Mouse (Mus musculus) liver, postnatal 0 days (tissue): ENCODE measurements around the gene Ip6k1. TPM values are rescaled to one million over a fixed set of nuclear protein-coding genes. Genes with fewer than 3 reads are reported as not detected.
A peak's percentile ranks its signal among the peaks of the same experiment; 100 is the strongest.

Experiments used
- ATAC-seq: fragments of 200-750 bp; cut with Nextera tagmentation; 2 replicates; pipeline ENCODE4 v1.8.0; 2017; ENCODE audit warnings: mild to moderate bottlenecking, moderate library complexity
- DNase-seq: peaks from one replicate; pipeline ENCODE4 v3.0.0-alpha.2; 2016
- H3K27ac ChIP-seq: fragments of 300-500 bp; sonication (generic); 2 replicates; pipeline ENCODE4 v1.5.1; 2014; ENCODE audit warnings: antibody characterized with exemption, moderate library complexity, mild to moderate bottlenecking, low read depth
- H3K27me3 ChIP-seq: fragments of 300-500 bp; sonication (generic); 2 replicates; pipeline ENCODE4 v1.6.1; 2014; ENCODE audit warnings: low read length, control low read depth, mixed read lengths; ENCODE audit not compliant: insufficient read depth
- H3K36me3 ChIP-seq: fragments of 300-500 bp; sonication (generic); replicated peaks from 2 replicates; pipeline ENCODE4 v1.6.1; 2014; ENCODE audit warnings: mild to moderate bottlenecking, control low read depth, low read length, moderate library complexity, mixed read lengths; ENCODE audit not compliant: insufficient read depth
- H3K4me1 ChIP-seq: fragments of 300-500 bp; sonication (generic); 2 replicates; pipeline ENCODE4 v1.6.1; 2014; ENCODE audit warnings: antibody characterized with exemption, mild to moderate bottlenecking, control low read depth; ENCODE audit not compliant: insufficient read depth
- H3K4me2 ChIP-seq: fragments of 300-500 bp; sonication (generic); 2 replicates; pipeline ENCODE4 v1.6.1; 2014; ENCODE audit warnings: low read depth, mild to moderate bottlenecking, low read length, moderate library complexity, mixed read lengths
- H3K4me3 ChIP-seq: fragments of 300-500 bp; sonication (generic); 2 replicates; pipeline ENCODE4 v1.5.1; 2014; ENCODE audit warnings: low read depth, low read length
- H3K9ac ChIP-seq: fragments of 300-500 bp; sonication (generic); replicated peaks from 2 replicates; pipeline ENCODE4 v1.6.1; 2014; ENCODE audit warnings: mild to moderate bottlenecking, moderate library complexity
- H3K9me3 ChIP-seq: fragments of 300-500 bp; sonication (generic); 2 replicates; pipeline ENCODE4 v1.6.1; 2016; ENCODE audit warnings: mild to moderate bottlenecking, control low read depth, low read length, mixed read lengths
- CTCF ChIP-seq: sonication (generic); IDR thresholded peaks from 2 replicates; pipeline ENCODE4 v1.5.1; 2016; ENCODE audit warnings: antibody characterized with exemption, low read depth
- EP300 ChIP-seq: IDR thresholded peaks from 2 replicates; pipeline ENCODE4 v1.6.1; 2016; ENCODE audit warnings: antibody characterized with exemption, low read depth, mild to moderate bottlenecking
- WGBS: fragments of 180-500 bp; shearing (Covaris S2); extraction: QIAGEN DNeasy Blood & Tissue Kit; methylation state at CpG from one replicate; pipeline ENCODE4 v1.1.7; 2014; ENCODE audit not compliant: insufficient replicate concordance; 5-methylcytosine and 5-hydroxymethylcytosine counted together
- polyA plus RNA-seq: library from polyadenylated mRNA; unstranded; fragments of >200 nt; fragmentation: Nextera tagmentation; extraction: Ambion mirVana; gene quantifications from 2 replicates; pipeline ENCODE4 v1.2.1, GENCODE M21; 2015

Ip6k1 gene
- polyA plus RNA-seq, 1 experiment from 2014 or later, result 19.8 TPM

GRCm38 (mm10) chr9:107995513-107995912 is 6.8 kb upstream of the Ip6k1 start:
- Histone ChIP-seq H3K36me3 (no peaks in the 10 kb centered on the region), H3K27ac (no peak overlapping the region), H3K9ac (no peak overlapping the region), H3K4me2 (no peak overlapping the region), H3K27me3 (no peaks in the 10 kb centered on the region), H3K9me3 (no peaks in the 10 kb centered on the region), H3K4me3 (no peak overlapping the region), H3K4me1 (no peaks in the 10 kb centered on the region)
- 89% methylated on average over 21 of the region's 21 CpGs for WGBS
- TF ChIP-seq CTCF (no peak), EP300 (no peak)
- ATAC-seq, result no peak
- no peak for DNase-seq

DNA sequence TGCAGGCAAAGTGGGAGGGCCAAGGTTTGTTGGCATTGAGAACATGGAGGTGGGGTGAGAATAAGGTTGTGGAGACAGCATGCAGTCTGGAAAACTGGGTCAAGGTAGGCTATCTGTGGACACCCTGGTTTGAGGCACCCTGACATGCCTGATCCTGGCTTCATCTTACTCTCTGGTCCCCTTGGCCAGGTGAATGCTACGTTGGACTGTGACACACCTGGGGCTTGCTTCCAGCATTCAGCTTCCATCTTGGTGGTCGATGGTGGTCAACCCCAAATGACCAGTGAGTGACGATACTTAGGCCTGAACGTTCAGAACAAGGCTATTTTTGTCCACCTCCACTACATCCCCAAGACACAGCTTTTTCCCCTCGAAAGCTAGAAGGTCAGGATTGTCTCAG is 6.3 kb upstream of the Ip6k1 start, which contains the start of gene Gm20662:
TSS of gene Gm20662 (plus strand) at position 301 of the 400 bp plus-strand sequence.
- 81% methylated on average over 5 of the region's 5 CpGs for WGBS
- H3K27me3 ChIP-seq, result no peaks in the 10 kb centered on the region
- DNase-seq, result no peak
- no peaks in the 10 kb centered on the region for H3K4me1 ChIP-seq
- H3K27ac ChIP-seq, result no peak within 1 kb of the TSS
- TF ChIP-seq CTCF (no peak), EP300 (no peak)
- no peak within 1 kb of the TSS for H3K9ac ChIP-seq
- H3K9me3 ChIP-seq, result no peaks in the 10 kb centered on the region
- H3K4me3 ChIP-seq, result no peak within 1 kb of the TSS
- H3K4me2 ChIP-seq, result no peak within 1 kb of the TSS
- no peaks in the 10 kb centered on the region for H3K36me3 ChIP-seq
- no peak for ATAC-seq

- DNase-seq, result no peak
- Histone ChIP-seq H3K4me1 (peaks cover 26% of the 10 kb centered on the region), H3K27ac (peak overlapping the region; percentile 98), H3K4me3 (peak overlapping the region; percentile 94), H3K36me3 (0 out of 2 replicates have a peak, but pooled peaks cover 3% of the 10 kb centered on the region), H3K4me2 (peak overlapping the region; percentile 88), H3K27me3 (no peaks in the 10 kb centered on the region), H3K9ac (peak overlapping the region; percentile 99), H3K9me3 (no peaks in the 10 kb centered on the region)
- TF ChIP-seq CTCF (no peak), EP300 (no peak)
- under 1% methylated on average over 49 of the region's 50 CpGs for WGBS
- ATAC-seq, result peak; percentile 49
These were observed 653 bp downstream of the Ip6k1 start for GRCm38 (mm10) chr9:108002778-108003530.

GRCm38 (mm10) chr9:108003531-108003890 is 1.2 kb downstream of the Ip6k1 start:
- H3K36me3 ChIP-seq, result 0 out of 2 replicates have a peak, but pooled peaks cover 7% of the 10 kb centered on the region
- DNase-seq, result peak; percentile 37
- H3K27ac ChIP-seq, result peak overlapping the region; percentile 98
- peak overlapping the region; percentile 88 for H3K4me2 ChIP-seq
- peak overlapping the region; percentile 99 for H3K9ac ChIP-seq
- ATAC-seq, result no peak
- peaks cover 29% of the 10 kb centered on the region for H3K4me1 ChIP-seq
- H3K9me3 ChIP-seq, result no peaks in the 10 kb centered on the region
- 26% methylated on average over 8 of the region's 8 CpGs for WGBS
- H3K4me3 ChIP-seq, result peak overlapping the region; percentile 94
- no peaks in the 10 kb centered on the region for H3K27me3 ChIP-seq
- TF ChIP-seq CTCF (no peak), EP300 (no peak)

DNA sequence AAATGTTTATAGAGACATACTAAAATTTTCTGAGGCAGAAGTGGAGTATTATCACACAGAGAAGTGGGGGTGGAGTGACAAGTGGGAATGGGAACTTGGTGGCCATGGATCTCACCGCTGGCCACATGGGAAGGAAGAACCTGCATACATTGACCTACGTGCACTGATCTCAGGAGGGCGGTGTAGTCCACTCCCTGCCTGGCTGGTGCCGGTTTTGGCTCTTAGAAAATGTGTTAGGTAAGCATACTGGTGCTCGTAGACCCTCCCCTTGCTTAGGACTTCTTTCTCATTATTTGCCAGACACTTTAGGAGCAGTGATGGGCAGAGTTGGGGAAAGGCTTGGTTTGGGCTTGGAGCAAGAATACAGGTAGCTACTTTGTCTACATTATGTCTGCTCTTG is 5.7 kb downstream of the Ip6k1 start:
- Histone ChIP-seq H3K36me3 (peaks cover 17% of the 10 kb centered on the region), H3K9ac (no peak overlapping the region), H3K9me3 (no peaks in the 10 kb centered on the region), H3K4me3 (no peak overlapping the region), H3K27me3 (no peaks in the 10 kb centered on the region), H3K4me2 (no peak overlapping the region), H3K4me1 (peaks cover 25% of the 10 kb centered on the region), H3K27ac (0 out of 2 replicates have a peak overlapping the region, but pooled peaks have one; percentile 22)
- 71% methylated on average over 5 of the region's 5 CpGs for WGBS
- ATAC-seq (no peak), DNase-seq (no peak)
- TF ChIP-seq CTCF, result no peak
- no peak for TF ChIP-seq EP300

DNA sequence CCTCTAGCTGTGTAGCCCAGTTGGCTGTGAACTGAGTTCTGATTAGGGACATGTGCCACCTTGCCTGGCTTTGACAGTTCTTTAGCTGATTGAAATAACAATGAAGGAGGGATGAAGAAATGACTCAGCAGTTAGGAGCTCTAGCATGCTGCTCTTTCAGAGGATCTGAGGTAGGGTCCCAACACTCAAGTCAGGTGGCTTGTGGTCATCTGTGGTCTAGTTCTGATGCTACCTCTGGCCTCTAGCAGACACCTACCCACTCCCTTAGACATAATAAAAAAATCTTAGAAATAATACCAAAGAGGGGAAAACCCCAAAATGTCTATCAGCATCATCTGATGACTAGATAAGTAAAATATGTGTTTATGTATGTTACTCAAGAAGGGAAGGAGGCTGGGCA is 8.1 kb downstream of the Ip6k1 start:
- TF ChIP-seq EP300, result no peak
- TF ChIP-seq CTCF, result no peak
- Histone ChIP-seq H3K9me3 (no peaks in the 10 kb centered on the region), H3K4me1 (peaks cover 7% of the 10 kb centered on the region), H3K4me3 (no peak overlapping the region), H3K27me3 (no peaks in the 10 kb centered on the region), H3K9ac (no peak overlapping the region), H3K36me3 (peaks cover 23% of the 10 kb centered on the region), H3K27ac (no peak overlapping the region), H3K4me2 (no peak overlapping the region)
- DNase-seq (no peak), ATAC-seq (no peak)
